Mouse (Mus musculus) myocyte (in vitro differentiated cells): ENCODE measurements around the gene Eif4a1. TPM values are rescaled to one million over a fixed set of nuclear protein-coding genes. Genes with fewer than 3 reads are reported as not detected.

ENCODE experiments used
- H3K27me3 ChIP-seq: one replicate; pipeline ENCODE4 v1.6.1; 2011; ENCODE audit not compliant: control insufficient read depth, insufficient read depth, insufficient read length
- H3K36me3 ChIP-seq: one replicate; pipeline ENCODE4 v1.6.1; 2011; ENCODE audit not compliant: control insufficient read depth, insufficient read depth
- H3K4me2 ChIP-seq: one replicate; pipeline ENCODE4 v1.6.1; 2011; ENCODE audit warnings: low read depth, control low read depth
- H3K4me3 ChIP-seq: one replicate; pipeline ENCODE4 v1.5.1; 2011; ENCODE audit warnings: mild to moderate bottlenecking, control low read depth, moderate library complexity
- H3K79me2 ChIP-seq: one replicate; pipeline ENCODE4 v1.6.1; 2011; ENCODE audit not compliant: control insufficient read depth, insufficient read depth
- H3ac ChIP-seq: one replicate; pipeline ENCODE4 v1.6.1; 2011; ENCODE audit not compliant: control insufficient read depth, insufficient read length
- CEBPB ChIP-seq: IDR thresholded peaks from 2 replicates; pipeline ENCODE4 v1.6.1; 2011; ENCODE audit warnings: mild to moderate bottlenecking, moderate library complexity; ENCODE audit not compliant: poor library complexity, insufficient read depth, severe bottlenecking
- E2F4 ChIP-seq: IDR thresholded peaks from one replicate; pipeline ENCODE4 v1.6.1; 2011; ENCODE audit warnings: mild to moderate bottlenecking, control low read depth, moderate library complexity; ENCODE audit not compliant: insufficient read depth
- MAX ChIP-seq: IDR thresholded peaks from one replicate; pipeline ENCODE4 v1.6.1; 2011; ENCODE audit warnings: low read depth, mild to moderate bottlenecking, control low read depth
- MYOD1 ChIP-seq, 3 experiments: IDR thresholded peaks; one replicate each; pipeline ENCODE4 v1.6.1; 2011; ENCODE audit warnings: control low read depth in 2 of 3, low read depth in 2 of 3, mild to moderate bottlenecking in 2 of 3, moderate library complexity in 1 of 3; ENCODE audit not compliant: insufficient read length in 2 of 3, control insufficient read depth in 1 of 3
- MYOG ChIP-seq, 3 experiments: IDR thresholded peaks; one replicate each; pipeline ENCODE4 v1.6.1; 2011; ENCODE audit warnings: control low read depth in 2 of 3, low read depth in 2 of 3, mild to moderate bottlenecking in 2 of 3; ENCODE audit not compliant: insufficient read length in 2 of 3, control insufficient read depth in 1 of 3, insufficient read depth in 1 of 3
- POLR2A ChIP-seq: IDR thresholded peaks from one replicate; pipeline ENCODE4 v1.6.1; 2011; ENCODE audit warnings: low read depth, mild to moderate bottlenecking, control low read depth, moderate library complexity; ENCODE audit not compliant: insufficient read length
- POLR2AphosphoS2 ChIP-seq: IDR thresholded peaks from one replicate; pipeline ENCODE4 v1.6.1; 2011; ENCODE audit warnings: low read depth, control low read depth; ENCODE audit not compliant: insufficient read length
- REST ChIP-seq: IDR thresholded peaks from one replicate; pipeline ENCODE4 v1.6.1; 2011; ENCODE audit warnings: mild to moderate bottlenecking, control low read depth, moderate library complexity; ENCODE audit not compliant: insufficient read depth, insufficient read length
- SRF ChIP-seq: IDR thresholded peaks from one replicate; pipeline ENCODE4 v1.6.1; 2011; ENCODE audit warnings: low read depth; ENCODE audit not compliant: control insufficient read depth, insufficient read length
- TCF12 ChIP-seq: IDR thresholded peaks from one replicate; pipeline ENCODE4 v1.6.1; 2011; ENCODE audit warnings: mild to moderate bottlenecking, control low read depth; ENCODE audit not compliant: poor library complexity, insufficient read depth, severe bottlenecking
- TCF3 ChIP-seq: IDR thresholded peaks from one replicate; pipeline ENCODE4 v1.6.1; 2011; ENCODE audit warnings: low read depth, control low read depth; ENCODE audit not compliant: insufficient read length
- USF1 ChIP-seq: IDR thresholded peaks from one replicate; pipeline ENCODE4 v1.6.1; 2011; ENCODE audit warnings: low read depth, mild to moderate bottlenecking, control low read depth, moderate library complexity
- polyA plus RNA-seq: library from polyadenylated mRNA; unstranded; fragments of >200 nt; fragmentation: generic; extraction: Trizol; gene quantifications from one replicate; pipeline ENCODE4 v1.2.1, GENCODE M21; 2012; ENCODE audit warnings: missing spikeins

Gene Eif4a1
- polyA plus RNA-seq, 1 experiment: 553 TPM

- TF ChIP-seq USF1 (no peak), CEBPB (no peak), TCF12 (no peak)
- Histone ChIP-seq H3K4me3 (peak overlapping the region; percentile 55), H3ac (no peak overlapping the region), H3K79me2 (no peaks in the 10 kb centered on the region), H3K36me3 (no peaks in the 10 kb centered on the region), H3K27me3 (peaks cover under 1% of the 10 kb centered on the region), H3K4me2 (no peak overlapping the region)
Measured at GRCm38 (mm10) chr11:69623006-69623405, 49.2 kb downstream of the Eif4a1 start.

GRCm38 (mm10) chr11:69622406-69622805 is 49.8 kb downstream of the Eif4a1 start:
- peak overlapping the region; percentile 91 for H3K4me2 ChIP-seq
- TF ChIP-seq POLR2A: no peak
- no peak for TF ChIP-seq REST
- TF ChIP-seq SRF: no peak
- no peak for TF ChIP-seq CEBPB
- TF ChIP-seq USF1: no peak
- no peak for TF ChIP-seq E2F4
- no peak for TF ChIP-seq MYOD1 (IDR thresholded peaks at IDR 0.05; ENCODE audit: control insufficient read depth in 1 of 3, insufficient read length in 2 of 3, low read depth in 2 of 3)
- TF ChIP-seq TCF3: no peak
- TF ChIP-seq POLR2AphosphoS2: no peak
- TF ChIP-seq MYOG (IDR thresholded peaks at IDR 0.05; ENCODE audit: control insufficient read depth in 1 of 3, insufficient read depth in 1 of 3, insufficient read length in 2 of 3, low read depth in 2 of 3): no peak
- no peak for TF ChIP-seq MAX
- no peak for TF ChIP-seq TCF12
- H3K4me3 ChIP-seq: peak overlapping the region; percentile 55
- peak overlapping the region; percentile 24 for H3ac ChIP-seq
- H3K36me3 ChIP-seq: no peaks in the 10 kb centered on the region
- H3K79me2 ChIP-seq: no peaks in the 10 kb centered on the region
- peaks cover 7% of the 10 kb centered on the region for H3K27me3 ChIP-seq

GRCm38 (mm10) chr11:69621571-69622268 is 50.5 kb downstream of the Eif4a1 start, which contains the start of gene Sat2:
Gene Sat2 (plus strand): TSS chr11:69622024.
- Histone ChIP-seq H3K4me3 (peak within 1 kb of the TSS; percentile 55), H3K4me2 (peak within 1 kb of the TSS; percentile 91), H3K27me3 (peaks cover 7% of the 10 kb centered on the region), H3K79me2 (no peaks in the 10 kb centered on the region), H3K36me3 (no peaks in the 10 kb centered on the region), H3ac (peak within 1 kb of the TSS; percentile 24)
- TF ChIP-seq POLR2A: peak; percentile 31
- no peak for TF ChIP-seq USF1

GRCm38 (mm10) chr11:69620394-69621081 is 51.7 kb downstream of the Eif4a1 start:
- TF ChIP-seq MYOG (IDR thresholded peaks at IDR 0.05; ENCODE audit: control insufficient read depth in 1 of 3, insufficient read depth in 1 of 3, insufficient read length in 2 of 3, low read depth in 2 of 3): no peak
- no peak for TF ChIP-seq USF1
- TF ChIP-seq REST: no peak
- no peak for TF ChIP-seq POLR2A
- TF ChIP-seq MAX: no peak
- no peak for TF ChIP-seq SRF
- TF ChIP-seq CEBPB: no peak
- no peak for TF ChIP-seq MYOD1 (IDR thresholded peaks at IDR 0.05; ENCODE audit: control insufficient read depth in 1 of 3, insufficient read length in 2 of 3, low read depth in 2 of 3)
- TF ChIP-seq E2F4: no peak
- TF ChIP-seq TCF3: no peak
- TF ChIP-seq TCF12: no peak
- no peak for TF ChIP-seq POLR2AphosphoS2
- Histone ChIP-seq H3ac (no peak overlapping the region), H3K36me3 (no peaks in the 10 kb centered on the region), H3K4me3 (no peak overlapping the region), H3K4me2 (no peak overlapping the region), H3K27me3 (peaks cover 7% of the 10 kb centered on the region), H3K79me2 (no peaks in the 10 kb centered on the region)

- Histone ChIP-seq H3ac (no peak within 1 kb of the TSS), H3K79me2 (no peaks in the 10 kb centered on the region), H3K36me3 (no peaks in the 10 kb centered on the region), H3K4me2 (no peak within 1 kb of the TSS), H3K27me3 (peaks cover 7% of the 10 kb centered on the region), H3K4me3 (no peak within 1 kb of the TSS)
- TF ChIP-seq SRF (no peak), USF1 (no peak)
Measured at GRCm38 (mm10) chr11:69617805-69618204, 54.4 kb downstream of the Eif4a1 start, which contains the start of gene Shbg. Gene Shbg (minus strand): TSS chr11:69617905.

Other genes with a start within 250 kb of the Eif4a1 start
- gene Dnah2, start 123.3 kb downstream of the Eif4a1 start, polyA plus RNA-seq: 0.24 TPM
- 0.36 TPM for gene Efnb3, start 112.2 kb downstream of the Eif4a1 start, polyA plus RNA-seq
- 9.1 TPM for gene Wrap53, start 92.2 kb downstream of the Eif4a1 start, polyA plus RNA-seq
- 119 TPM for gene Trp53, start 92.1 kb downstream of the Eif4a1 start, polyA plus RNA-seq
- 6.6 TPM for gene Atp1b2, start 66.5 kb downstream of the Eif4a1 start, polyA plus RNA-seq
- gene Shbg, start 54.5 kb downstream of the Eif4a1 start, polyA plus RNA-seq: 0.05 TPM
- 3.6 TPM for gene Sat2, start 50.4 kb downstream of the Eif4a1 start, polyA plus RNA-seq
- 104 TPM for gene Fxr2, start 39.4 kb downstream of the Eif4a1 start, polyA plus RNA-seq
- gene Sox15, start 17.1 kb downstream of the Eif4a1 start, polyA plus RNA-seq: 0.07 TPM
- gene Mpdu1, start 9.8 kb downstream of the Eif4a1 start, polyA plus RNA-seq: 39.1 TPM
- 0.96 TPM for gene Cd68, start 6.3 kb downstream of the Eif4a1 start, polyA plus RNA-seq
- 70.5 TPM for gene Senp3, start 9.7 kb upstream of the Eif4a1 start, polyA plus RNA-seq
- 0.07 TPM for gene Tnfsf13, start 13.4 kb upstream of the Eif4a1 start, polyA plus RNA-seq
- gene Tnfsf12, start 23.4 kb upstream of the Eif4a1 start, polyA plus RNA-seq: 5.5 TPM
- 1.6 TPM for gene Tnfsfm13, start 23.7 kb upstream of the Eif4a1 start, polyA plus RNA-seq
- gene Polr2a, start 86.2 kb upstream of the Eif4a1 start, polyA plus RNA-seq: 69.5 TPM
- gene Slc35g3, start 89.5 kb upstream of the Eif4a1 start, polyA plus RNA-seq: 0.26 TPM
- gene Zbtb4, start 93.5 kb upstream of the Eif4a1 start, polyA plus RNA-seq: 9.4 TPM
- gene Chrnb1, start 123.5 kb upstream of the Eif4a1 start, polyA plus RNA-seq: 95.3 TPM
- 17.5 TPM for gene Fgf11, start 129.4 kb upstream of the Eif4a1 start, polyA plus RNA-seq
- 0.61 TPM for gene Tmem102, start 133.2 kb upstream of the Eif4a1 start, polyA plus RNA-seq
- 0.02 TPM for gene Gm39566, start 142.9 kb upstream of the Eif4a1 start, polyA plus RNA-seq
- not detected for gene Spem2, start 146.0 kb upstream of the Eif4a1 start, polyA plus RNA-seq
- 0.05 TPM for gene Spem1, start 149.8 kb upstream of the Eif4a1 start, polyA plus RNA-seq
- gene Nlgn2, start 165.4 kb upstream of the Eif4a1 start, polyA plus RNA-seq: 12.8 TPM
- gene Tmem256, start 166.1 kb upstream of the Eif4a1 start, polyA plus RNA-seq: 259 TPM
- 91.9 TPM for gene Plscr3, start 174.0 kb upstream of the Eif4a1 start, polyA plus RNA-seq
- not detected for gene Tnk1, start 186.3 kb upstream of the Eif4a1 start, polyA plus RNA-seq
- gene Tmem95, start 205.6 kb upstream of the Eif4a1 start, polyA plus RNA-seq: not detected
- gene Kctd11, start 209.0 kb upstream of the Eif4a1 start, polyA plus RNA-seq: 24.5 TPM
- gene Acap1, start 223.1 kb upstream of the Eif4a1 start, polyA plus RNA-seq: 1.4 TPM
- gene 2810408A11Rik, start 228.6 kb upstream of the Eif4a1 start, polyA plus RNA-seq: 3.0 TPM
- 42.2 TPM for gene Neurl4, start 228.6 kb upstream of the Eif4a1 start, polyA plus RNA-seq
- 38.0 TPM for gene Gps2, start 241.5 kb upstream of the Eif4a1 start, polyA plus RNA-seq
- gene Eif5a, start 249.5 kb upstream of the Eif4a1 start, polyA plus RNA-seq: 1,243 TPM